Mouse (Mus musculus) 416B (cell line): ENCODE results near the gene Prm1.
"Not testable (repeated sequence)": the region's sequence is repeated elsewhere in the genome, so short reads cannot be mapped to it uniquely, and the experiment has no call there.

Source experiments
- DNase-seq: peaks from one replicate; pipeline ENCODE4 v3.0.0; 2011; ENCODE audit warnings: low read depth

The Prm1 gene

DNA sequence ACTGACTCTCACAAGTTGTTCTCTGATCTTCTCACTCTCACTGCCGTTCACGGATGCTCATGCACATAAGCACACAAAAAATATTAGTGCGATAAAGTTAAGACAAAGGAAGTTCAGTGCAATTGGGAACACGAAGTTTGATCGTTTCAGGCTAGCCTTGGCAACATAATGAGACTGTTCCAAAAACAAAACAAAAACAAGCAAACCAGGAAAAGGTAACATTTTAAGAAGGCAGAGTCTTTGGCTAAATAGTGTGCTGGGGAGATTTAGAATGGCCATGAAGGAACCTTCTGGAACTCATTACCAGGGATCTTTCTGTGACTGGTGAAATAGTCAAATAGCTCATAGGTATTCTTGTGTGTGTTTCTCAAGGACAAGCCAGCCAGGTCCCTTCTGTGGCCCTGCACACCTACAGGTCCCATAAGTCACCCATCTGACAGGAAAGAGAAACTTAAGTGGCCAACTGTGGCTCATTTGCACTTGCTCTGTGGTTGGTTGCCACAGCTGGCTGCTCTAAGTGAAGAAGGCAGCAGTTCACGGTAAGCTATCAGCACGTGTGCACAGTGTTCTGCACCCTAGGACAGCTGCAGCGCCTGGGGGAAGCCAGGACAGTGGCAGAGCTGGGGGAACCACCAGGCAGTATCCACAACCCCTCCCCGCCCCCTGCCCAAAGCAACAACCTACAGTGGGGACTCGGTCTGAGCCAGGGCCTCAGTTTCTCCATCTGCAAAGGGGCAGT, at the start of gene Prm1:
Gene Prm1 (minus strand): TSS at position 51 of the 739 bp plus-strand sequence.
- no peak for DNase-seq

- DNase-seq: not testable (repeated sequence)
Observed at GRCm38 (mm10) chr16:10852216-10852615, 46.6 kb upstream of the Prm1 start.

- DNase-seq: no peak
Observed at GRCm38 (mm10) chr16:10850905-10851304, 45.3 kb upstream of the Prm1 start.

DNA sequence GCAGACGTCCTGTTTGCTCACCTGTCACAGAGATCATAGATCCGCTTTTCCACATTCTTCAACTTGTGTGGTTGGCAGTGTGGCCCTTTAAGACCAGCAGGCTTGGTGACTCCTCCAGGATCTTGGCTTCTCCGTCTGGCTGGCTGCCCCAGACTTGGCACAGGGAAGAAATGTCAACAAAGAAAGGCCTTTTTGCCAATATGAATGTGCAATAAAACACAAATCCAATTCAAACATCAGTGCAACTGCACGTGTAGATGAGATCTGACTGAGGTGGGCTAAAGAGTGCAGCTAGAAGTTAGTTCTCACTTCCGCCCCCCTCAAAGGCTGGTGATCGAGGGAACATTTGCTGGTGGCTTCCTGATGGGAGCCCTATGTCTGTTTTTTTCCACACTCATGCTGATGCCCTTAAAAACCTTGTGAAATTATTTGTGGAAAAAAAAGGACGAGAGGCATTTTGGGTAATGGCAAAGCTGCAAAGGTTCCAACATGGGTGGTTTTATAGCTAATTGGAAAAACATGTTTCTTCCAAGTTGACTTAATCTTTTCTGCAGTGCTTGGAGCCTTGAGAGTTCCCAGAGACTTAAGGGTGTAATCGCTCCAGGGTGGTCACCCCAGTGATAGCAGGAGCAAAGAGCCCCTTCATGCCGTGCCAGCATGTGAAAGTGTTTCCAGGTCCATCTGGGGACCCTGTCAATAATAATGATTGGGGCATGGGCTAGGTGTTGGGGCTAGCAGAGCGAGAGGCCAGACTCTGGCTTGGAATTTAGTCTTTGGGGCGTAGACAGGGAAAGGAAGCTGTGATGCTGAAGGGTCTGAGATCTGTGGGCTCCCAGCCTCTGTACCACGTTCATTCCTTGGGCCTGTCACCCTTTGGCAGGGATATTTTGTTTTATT, 44.6 kb upstream of the Prm1 start:
- no peak for DNase-seq

GRCm38 (mm10) chr16:10846503-10846902, 40.9 kb upstream of the Prm1 start:
- peak; percentile 86 for DNase-seq

DNA sequence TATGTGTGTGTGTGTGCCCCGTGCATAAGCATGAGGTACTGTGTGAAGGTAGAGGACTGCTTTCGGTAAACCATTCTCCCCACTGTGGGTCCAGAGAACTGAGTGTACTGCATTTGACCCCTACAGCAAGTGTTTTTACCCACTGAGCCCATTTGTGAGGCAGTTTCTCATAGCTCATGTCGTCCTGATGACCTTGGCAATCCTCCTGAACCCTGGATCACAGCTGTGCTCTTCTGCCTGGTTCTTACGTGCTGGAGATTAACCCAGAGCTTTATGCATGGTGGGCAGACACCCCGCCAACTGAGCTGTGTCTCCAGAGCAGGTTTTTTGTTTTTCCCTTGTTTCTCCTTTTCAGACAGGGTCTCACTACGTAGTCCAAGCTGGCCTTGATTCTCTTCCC, 40.3 kb upstream of the Prm1 start:
- no peak for DNase-seq

DNA sequence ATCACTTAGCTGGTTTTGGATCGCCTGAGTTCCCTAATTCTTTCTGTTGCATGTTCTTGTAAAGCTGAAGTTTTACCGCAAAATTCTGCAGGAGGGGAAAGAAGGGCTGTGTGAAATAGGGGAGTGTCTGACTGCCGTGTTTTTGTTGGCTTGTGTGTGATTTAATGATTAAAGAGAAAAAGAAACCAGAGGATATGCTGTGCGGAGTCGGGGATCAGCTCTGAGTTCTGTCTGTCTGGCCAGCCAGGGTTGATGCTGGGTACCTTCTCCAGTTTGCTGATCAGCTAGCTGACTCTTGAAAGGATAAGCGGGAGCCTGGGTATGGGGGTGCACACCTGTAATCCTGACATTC, 38.7 kb upstream of the Prm1 start:
- no peak for DNase-seq

DNA sequence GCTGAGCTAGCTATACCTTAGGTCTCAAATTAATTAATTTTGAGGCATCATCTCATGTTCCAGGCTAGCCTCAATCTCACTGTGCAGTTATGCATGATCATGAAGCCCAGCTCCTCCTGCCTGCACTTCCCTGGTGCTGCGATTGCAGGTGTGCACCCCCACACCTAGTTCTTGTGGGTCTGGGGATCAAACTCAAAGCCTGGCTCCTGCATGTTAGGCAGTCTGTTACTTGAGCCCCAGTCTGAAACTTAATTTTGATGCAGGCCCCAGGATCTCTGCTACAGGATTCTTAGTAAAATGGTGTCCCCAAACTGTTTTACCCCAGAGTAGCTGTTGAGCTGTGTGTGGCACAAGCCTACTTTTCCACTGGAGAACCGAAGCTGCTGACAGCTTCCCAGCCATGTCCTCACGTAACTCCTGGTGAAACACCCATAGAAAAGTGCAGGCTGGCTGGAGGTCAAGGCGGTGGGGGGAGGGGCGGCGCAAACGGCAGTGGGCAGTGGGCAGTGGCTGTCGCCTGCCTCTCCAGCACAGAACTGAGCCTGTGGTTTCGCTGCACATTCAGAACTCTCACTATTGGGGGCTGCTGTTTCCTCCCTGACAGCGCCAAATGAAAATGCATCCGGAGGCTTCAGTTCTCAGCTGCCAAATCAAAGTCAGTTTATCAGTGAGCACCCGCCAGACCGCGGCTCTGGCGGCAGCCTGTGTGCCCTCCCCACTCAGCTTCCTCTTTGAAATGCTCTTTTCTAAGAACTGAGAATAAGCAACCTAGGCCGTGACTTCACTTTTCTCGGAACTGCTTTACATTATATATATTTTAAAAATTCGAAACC, 38.1 kb upstream of the Prm1 start:
- peak; percentile 96 for DNase-seq

DNA sequence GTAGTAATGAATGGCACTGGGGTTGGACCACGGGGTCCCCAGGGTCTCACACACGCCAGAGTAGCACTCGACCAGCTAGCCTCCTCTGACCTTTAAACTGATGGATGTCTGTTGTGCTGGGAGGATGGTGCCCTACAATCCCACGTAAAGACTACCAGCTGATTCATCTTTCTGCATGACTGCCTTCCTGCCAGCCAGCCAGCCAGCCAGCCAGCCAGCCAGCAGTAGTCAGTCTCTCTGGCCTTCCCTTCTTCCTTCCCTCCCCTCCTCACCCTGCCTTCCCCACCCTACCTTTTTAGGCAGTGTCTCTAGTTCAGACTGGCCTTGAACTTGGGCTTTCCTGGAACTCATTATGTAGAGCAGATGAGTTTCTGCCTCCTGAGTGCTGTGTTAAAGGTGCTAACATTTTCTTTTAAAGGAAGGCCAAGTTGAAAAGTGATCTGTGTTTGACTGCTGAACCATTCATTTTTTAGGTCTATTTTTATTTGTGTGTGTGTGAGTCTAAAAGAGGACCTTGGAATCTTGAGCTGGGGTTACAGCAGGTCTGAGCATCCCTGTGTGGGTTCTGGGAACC, 36.7 kb upstream of the Prm1 start:
- peak; percentile 42 for DNase-seq

- no peak for DNase-seq
Observed at GRCm38 (mm10) chr16:10840018-10840417, 34.4 kb upstream of the Prm1 start.

GRCm38 (mm10) chr16:10838487-10839245, 33.0 kb upstream of the Prm1 start:
- DNase-seq: peak; percentile 84

- no peak for DNase-seq
Observed at GRCm38 (mm10) chr16:10837903-10838302, 32.3 kb upstream of the Prm1 start.

GRCm38 (mm10) chr16:10837250-10837649, 31.6 kb upstream of the Prm1 start:
- DNase-seq: no peak

DNA sequence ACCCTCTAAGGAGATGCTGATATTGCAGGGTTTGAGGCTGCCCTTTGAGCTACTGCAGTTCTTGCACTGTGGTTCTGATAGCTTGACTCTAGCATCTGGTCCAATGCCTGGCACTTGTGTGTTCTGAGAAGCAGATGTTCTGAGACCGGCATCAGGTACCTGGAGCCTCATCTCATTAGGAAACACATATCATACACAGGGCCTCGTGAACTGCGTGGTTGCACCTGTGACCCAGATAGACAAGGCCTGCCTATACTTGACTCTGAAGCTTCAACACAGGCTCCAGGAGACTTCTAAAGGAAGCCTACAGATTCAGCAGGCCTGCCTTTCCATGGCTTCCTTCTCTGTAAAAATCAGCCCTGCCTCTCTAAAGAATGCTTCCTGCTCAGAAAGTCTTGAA, 30.7 kb upstream of the Prm1 start:
- DNase-seq: no peak

GRCm38 (mm10) chr16:10834911-10835587, 29.4 kb upstream of the Prm1 start, which contains the start of gene Rmi2:
TSS of gene Rmi2 (plus strand) at chr16:10835059.
- DNase-seq: peak; percentile 84

- DNase-seq: no peak
Observed at GRCm38 (mm10) chr16:10834542-10834910, 28.9 kb upstream of the Prm1 start.

- DNase-seq: no peak
Observed at GRCm38 (mm10) chr16:10828461-10828805, 22.8 kb upstream of the Prm1 start.

- DNase-seq: no peak
Observed at GRCm38 (mm10) chr16:10827766-10828460, 22.3 kb upstream of the Prm1 start.

- no peak for DNase-seq
Observed at GRCm38 (mm10) chr16:10827269-10827668, 21.6 kb upstream of the Prm1 start.

- DNase-seq: no peak
Observed at GRCm38 (mm10) chr16:10825840-10826239, 20.2 kb upstream of the Prm1 start.
